Mouse (Mus musculus) mature B cell (primary cell): ENCODE measurements around the gene Il23a.
"Not testable (repeated sequence)": the region's sequence is repeated elsewhere in the genome, so short reads cannot be mapped to it uniquely, and the experiment has no call there.

Experiments
- in situ Hi-C: fragments of 300-500 bp; cut with MboI; formaldehyde crosslinking; loops from 2 replicates; pipeline ENCODE4 v1.14.3; 2019

Il23a gene

DNA sequence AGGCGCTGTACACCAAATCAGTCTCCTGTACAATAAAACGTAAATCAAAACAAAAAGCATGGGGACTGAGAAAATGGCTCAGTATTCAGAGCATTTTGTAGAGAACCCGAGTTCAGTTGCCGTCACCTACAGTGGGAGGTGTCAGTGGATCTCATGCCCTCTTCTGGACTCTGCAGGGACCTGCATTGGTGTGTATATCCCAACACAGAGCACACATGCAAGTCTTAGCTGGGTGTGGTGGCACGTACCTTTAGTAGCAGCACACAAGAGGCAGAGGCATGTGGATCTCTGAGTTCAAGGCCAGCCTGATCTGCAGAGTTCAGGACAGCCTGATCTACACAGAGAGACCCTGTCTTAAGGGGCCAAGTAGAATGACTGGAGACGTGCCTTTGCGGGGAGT is 11.1 kb upstream of the Il23a start:
- in situ Hi-C loops: no loop called here

GRCm38 (mm10) chr10:128303126-128304021 is 4.8 kb upstream of the Il23a start, which contains the start of gene Pan2:
Gene Pan2 (plus strand): TSS chr10:128303335.
- in situ Hi-C loops: no loop called here

DNA sequence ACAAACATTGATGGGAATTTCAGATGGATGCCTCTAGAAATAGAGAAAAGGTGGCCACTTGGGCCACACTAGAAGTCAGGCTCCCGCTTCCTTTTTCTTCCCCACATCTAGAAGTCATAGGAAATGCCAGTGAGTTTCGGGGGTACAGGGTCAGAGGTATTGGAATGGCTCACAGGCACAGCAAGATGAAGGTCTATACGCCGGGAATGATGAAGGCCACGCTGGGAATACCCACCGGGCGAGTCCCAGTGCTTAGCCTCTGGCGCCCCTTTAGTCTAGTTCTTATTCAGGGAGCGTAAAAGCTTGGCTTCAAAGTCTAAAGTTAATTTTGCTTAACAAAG is 4.2 kb upstream of the Il23a start:
- in situ Hi-C loops: no loop called here

- in situ Hi-C loops: no loop called here
Measured at GRCm38 (mm10) chr10:128302357-128302756, 3.8 kb upstream of the Il23a start.

GRCm38 (mm10) chr10:128298243-128298642 is 309 bp downstream of the Il23a start:
- in situ Hi-C loops: no loop called here

GRCm38 (mm10) chr10:128297622-128298021 is 930 bp downstream of the Il23a start:
- in situ Hi-C loops: no loop called here

- in situ Hi-C loops: no loop called here
Measured at GRCm38 (mm10) chr10:128297221-128297620, 1.3 kb downstream of the Il23a start.

DNA sequence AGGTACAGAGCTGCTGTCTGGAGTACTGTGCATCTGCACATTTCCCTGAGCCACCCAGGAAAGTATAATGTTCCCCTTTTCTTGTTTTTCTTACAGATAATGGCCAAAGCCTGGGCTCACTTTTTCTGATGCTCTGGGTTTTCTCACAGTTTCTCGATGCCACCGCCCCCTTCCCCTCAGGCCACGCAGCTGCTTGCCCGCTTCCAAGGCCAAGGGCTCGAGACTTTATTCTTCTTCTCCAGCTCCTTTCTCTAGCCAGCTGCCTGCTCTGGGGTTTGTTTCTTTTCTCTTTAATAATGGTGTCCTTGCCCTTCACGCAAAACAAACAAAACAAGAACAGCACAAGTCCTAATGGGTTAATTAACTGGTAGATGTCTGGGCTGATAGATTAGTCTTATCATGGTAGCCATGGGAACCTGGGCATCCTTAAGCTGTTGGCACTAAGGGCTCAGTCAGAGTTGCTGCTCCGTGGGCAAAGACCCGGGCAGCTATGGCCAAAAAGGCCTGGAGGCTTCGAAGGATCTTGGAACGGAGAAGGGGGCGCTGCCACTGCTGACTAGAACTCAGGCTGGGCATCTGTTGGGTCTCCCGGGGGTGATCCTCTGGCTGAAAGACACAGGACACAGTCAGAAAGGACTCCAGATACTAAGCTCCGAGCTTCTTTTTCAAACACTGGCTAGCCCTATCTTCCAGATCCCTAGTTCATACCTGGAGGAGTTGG is 2.0 kb downstream of the Il23a start:
- in situ Hi-C loops: no loop called here

GRCm38 (mm10) chr10:128290594-128290993 is 8.0 kb downstream of the Il23a start:
- in situ Hi-C loops: not testable (repeated sequence)

DNA sequence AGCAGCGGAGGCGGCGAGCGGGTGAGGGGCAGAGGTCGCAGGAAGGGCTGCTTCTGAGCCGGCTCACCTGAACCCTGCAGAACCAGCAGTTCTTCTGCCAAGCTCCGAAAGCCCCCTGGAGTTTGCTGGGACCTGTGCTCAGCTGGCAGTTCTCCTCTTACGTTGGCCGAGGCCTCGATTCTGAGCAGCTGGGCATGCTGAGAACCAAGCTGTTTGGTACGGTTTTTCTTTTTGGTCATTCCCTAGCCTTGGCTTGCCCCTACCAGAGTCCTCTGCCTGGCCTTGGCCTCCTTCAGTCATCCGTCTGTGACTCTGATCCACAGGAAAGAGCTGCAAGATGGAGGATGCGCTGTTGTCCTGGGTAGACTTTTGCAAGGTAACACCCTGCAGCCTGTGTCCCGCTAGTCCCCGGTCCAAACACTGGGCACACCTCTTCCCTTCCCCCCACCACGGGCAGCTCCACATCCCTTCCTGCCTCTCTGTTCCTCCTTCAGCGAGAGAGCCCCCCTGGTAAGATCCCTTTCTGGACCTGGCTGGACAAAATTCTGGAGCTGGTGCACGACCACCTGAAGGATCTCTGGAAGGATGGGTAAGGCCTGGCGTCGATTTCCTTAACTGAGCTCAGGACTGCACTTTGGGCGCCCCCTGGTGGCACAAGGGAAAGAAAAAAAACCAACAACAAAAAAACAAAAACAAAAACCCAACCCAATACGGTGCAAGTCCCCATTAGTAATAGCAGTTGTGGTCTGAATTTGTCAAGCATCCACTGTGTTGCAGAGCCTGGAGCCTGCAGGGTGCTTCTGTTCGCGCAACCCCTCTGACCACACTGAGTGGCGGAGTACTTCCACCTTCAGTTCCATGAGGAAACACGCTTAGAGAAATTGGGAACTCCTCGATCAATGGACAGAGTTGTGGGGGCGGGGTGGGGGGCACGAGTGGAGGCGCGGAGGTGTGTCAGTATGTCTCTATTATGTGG is 14.7 kb downstream of the Il23a start:
- in situ Hi-C loops: no loop called here

- in situ Hi-C loops: no loop called here
Measured at GRCm38 (mm10) chr10:128282886-128283450, 15.6 kb downstream of the Il23a start.

DNA sequence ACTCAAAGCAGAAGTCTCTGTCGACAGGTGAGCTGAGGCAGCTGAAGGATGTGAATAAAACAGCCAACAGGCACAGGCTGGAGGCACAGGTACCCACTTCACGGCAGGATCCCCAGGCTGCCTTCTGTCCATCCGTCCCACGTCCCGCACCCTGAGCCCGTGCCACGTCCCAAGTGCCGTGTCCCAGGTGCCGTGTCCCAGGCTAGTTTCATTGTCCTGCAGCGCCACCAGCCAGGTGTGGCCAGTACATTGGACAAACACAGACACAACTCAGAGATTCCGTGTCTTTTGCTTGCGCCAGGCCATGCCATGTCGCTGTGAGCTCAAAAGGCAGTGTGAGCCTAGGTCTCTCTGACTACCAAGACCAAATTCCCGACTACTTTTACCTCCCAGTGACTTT is 16.9 kb downstream of the Il23a start:
- in situ Hi-C loops: no loop called here

- in situ Hi-C loops: no loop called here
Measured at GRCm38 (mm10) chr10:128280943-128281342, 17.6 kb downstream of the Il23a start.

GRCm38 (mm10) chr10:128278158-128278557 is 20.4 kb downstream of the Il23a start:
- in situ Hi-C loops: no loop called here

DNA sequence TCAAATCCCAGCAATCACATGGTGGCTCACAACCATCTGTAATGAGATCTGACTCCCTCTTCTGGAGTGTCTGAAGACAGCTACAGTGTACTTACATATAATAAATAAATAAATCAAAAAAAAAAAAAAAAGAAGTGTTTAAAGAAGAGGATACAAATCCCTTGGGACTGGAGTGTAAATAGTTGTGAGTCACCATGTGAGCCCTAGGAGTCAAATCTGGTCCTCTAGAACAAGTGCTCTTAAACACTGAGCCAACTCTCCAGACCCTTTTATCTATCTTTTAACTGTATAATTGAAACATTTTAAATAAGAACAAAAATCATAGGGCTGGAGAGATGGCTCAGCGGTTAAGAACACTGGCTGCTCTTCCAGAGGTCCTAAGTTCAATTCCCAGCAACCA is 23.2 kb downstream of the Il23a start:
- in situ Hi-C loops: not testable (repeated sequence)

- in situ Hi-C loops: not testable (repeated sequence)
Measured at GRCm38 (mm10) chr10:128272819-128273439, 25.6 kb downstream of the Il23a start.

DNA sequence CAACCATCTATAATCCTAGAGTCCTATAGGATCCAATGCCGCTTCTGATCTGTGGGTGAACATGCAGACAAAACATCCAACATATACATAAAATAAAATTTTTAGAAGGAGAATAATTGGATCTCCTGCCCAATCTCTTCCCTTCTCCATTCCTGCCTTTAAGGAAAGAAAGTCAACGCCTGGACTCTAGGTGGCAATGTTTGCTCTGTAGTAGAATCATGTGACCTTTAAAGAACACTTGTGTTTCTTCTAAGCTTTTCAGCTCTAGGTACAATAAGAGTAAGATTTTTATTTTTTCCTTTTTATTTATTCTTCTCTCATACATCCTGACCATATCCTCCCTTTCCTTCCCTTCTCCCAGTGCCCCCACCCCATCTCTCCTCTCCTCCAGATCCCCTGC is 26.7 kb downstream of the Il23a start:
- in situ Hi-C loops: no loop called here

DNA sequence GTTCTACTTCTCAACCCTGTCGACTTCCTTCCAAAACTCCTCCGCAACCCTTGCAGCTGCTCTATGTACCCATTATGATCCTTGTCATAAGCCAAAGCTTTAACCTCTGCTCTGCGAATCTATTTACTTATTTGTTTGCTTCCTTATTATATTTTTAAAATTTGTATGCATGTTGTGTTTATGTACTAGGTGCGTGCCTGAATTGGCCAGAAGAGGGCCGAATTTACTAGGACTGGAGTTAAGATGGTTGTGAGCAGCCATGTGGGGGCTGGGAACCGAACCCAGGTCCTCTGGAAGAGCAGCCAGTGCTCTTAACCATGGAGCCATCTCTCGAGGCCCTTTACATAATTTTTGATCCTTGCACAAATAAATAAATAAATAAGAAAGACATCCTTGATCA is 27.7 kb downstream of the Il23a start:
- in situ Hi-C loops: no loop called here

GRCm38 (mm10) chr10:128270287-128270841 is 28.2 kb downstream of the Il23a start, which contains the start of gene Stat2:
Gene Stat2 (plus strand): TSS chr10:128270559.
- in situ Hi-C loops: no loop called here

DNA sequence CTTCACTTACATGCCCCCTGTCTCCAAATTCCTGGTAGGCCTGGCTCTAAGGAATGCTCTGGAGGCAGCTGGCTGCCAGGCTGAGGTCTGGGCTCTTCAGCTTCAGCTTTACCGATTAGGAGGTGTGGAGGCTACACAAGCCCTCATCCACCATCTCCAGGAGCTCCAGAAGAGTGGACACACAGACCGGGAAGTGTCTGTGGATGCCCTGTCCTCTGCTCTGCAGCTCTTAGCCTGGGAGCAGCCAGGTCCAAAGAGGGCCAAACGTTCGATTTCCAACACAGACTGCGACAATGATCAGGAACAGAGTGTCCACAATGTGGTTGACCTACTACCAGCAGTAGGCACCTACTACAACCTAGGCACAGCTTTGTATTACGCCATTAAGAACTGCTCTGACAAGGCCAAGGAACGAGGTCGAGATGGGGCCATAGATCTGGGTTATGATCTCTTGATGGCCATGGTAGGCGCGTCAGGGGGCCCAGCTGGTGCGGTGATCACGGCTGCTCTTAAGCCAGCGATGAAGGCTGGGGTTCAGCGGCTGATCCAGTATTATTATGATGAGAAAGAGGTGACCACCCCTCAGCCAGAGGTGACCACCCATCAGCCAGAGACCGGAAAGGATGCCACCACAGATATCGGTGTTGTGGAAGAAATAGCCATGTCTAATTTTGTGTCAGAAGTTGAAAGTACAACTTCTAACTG is 29.2 kb downstream of the Il23a start:
- in situ Hi-C loops: no loop called here
